Mouse (Mus musculus): Measurements from ENCODE around the gene Paox. TPM values are rescaled to one million over a fixed set of nuclear protein-coding genes. Genes with fewer than 3 reads are reported as not detected.
A peak's percentile ranks its signal among the peaks of the same experiment; 100 is the strongest.

Gene Paox
- polyA plus RNA-seq, 1 experiment from 2014 or later: 22.9 TPM

DNA sequence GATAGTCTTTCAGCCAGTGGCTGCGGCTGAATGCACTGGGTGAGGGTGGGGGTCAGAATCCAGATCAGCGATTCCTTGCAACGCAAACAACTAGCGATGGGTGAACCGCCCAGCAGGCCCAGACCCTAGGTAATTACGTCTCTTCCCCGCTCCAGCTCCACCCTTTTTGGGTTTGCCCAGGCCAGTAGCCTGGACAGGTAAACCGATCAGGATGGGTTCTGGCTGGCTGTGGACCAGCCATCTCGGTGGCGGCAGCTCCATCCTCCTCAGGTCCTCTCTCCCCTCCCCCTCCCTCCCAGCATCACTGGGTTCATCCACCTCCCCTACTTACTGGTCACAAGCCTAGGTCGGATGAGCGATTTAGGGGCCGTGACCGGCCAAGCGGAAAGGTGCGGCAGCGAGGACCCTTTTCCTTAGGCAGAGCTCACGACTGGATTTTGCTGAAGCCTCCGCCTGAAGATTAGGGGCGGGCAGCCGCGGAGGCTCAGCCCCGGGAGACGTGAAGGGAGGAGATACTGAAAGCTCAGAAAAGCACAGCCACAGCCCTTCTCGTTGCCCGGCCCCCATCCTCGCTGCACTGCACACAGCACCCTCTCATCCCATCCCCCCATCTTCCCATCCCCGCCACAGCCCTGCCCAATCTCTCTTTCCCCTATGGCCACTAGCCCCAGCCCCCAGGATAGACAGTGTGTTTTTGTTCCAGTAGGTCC is 38.8 kb downstream of the Paox start, which contains the start of gene Sprn:
Gene Sprn (minus strand): TSS at position 660 of the 710 bp plus-strand sequence.
- Histone ChIP-seq H3K36me3 (ENCODE audit: insufficient read depth, low read length) (no peaks in the 10 kb centered on the region), H3K27ac (no peak within 1 kb of the TSS), H3K9ac (ENCODE audit: low read depth, low read length) (no peak within 1 kb of the TSS), H3K9me3 (replicated peaks; ENCODE audit: low read length) (no peaks in the 10 kb centered on the region), H3K4me2 (ENCODE audit: low read length) (peak within 1 kb of the TSS; percentile 51), H3K4me3 (replicated peaks; ENCODE audit: low read depth, low read length) (peak within 1 kb of the TSS; percentile 18; the same call in 1 of the 2 replicates), H3K4me1 (replicated peaks; ENCODE audit: insufficient read depth, low read length) (no peaks in the 10 kb centered on the region; the same call in 1 of the 2 replicates), H3K27me3 (ENCODE audit: insufficient read depth, low read length) (peaks cover 4% of the 10 kb centered on the region; the same call in 1 of the 2 replicates)
- TF ChIP-seq CTCF (IDR thresholded peaks at IDR 0.05; ENCODE audit: low read depth): no peak
- ATAC-seq (replicated peaks; ENCODE audit: low FRiP score, low read depth) (0 out of 2 replicates have a peak, but pooled peaks have one; percentile 25), DNase-seq (ENCODE audit: low spot score) (no peak)
- WGBS: 3% methylated on average over 28 of the region's 28 CpGs

DNA sequence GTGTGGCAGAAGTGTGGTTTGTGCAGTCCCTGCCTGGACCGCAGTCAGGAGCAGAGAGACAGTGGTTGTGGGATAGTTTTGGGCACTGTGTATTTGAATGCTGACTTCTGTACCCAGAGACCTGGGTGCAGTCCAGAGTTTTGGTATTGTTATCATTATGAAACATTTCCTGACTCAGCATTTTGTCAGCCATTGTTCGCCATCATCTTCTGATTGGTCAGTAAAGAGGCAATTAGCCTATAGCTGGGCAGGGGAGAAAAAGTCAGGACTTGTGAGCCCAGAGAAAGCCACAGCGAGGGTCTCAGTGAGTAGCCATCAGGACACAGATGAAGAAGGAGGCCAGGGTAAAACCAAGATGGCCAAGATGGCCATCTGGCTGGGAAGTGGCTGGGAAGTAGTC is 44.8 kb downstream of the Paox start:
- Histone ChIP-seq H3K9me3 (replicated peaks; ENCODE audit: low read length) (no peaks in the 10 kb centered on the region), H3K36me3 (ENCODE audit: insufficient read depth, low read length) (no peaks in the 10 kb centered on the region), H3K4me1 (replicated peaks; ENCODE audit: insufficient read depth, low read length) (no peaks in the 10 kb centered on the region), H3K4me2 (ENCODE audit: low read length) (no peak overlapping the region), H3K27ac (no peak overlapping the region), H3K27me3 (ENCODE audit: insufficient read depth, low read length) (no peaks in the 10 kb centered on the region), H3K4me3 (replicated peaks; ENCODE audit: low read depth, low read length) (no peak overlapping the region), H3K9ac (ENCODE audit: low read depth, low read length) (no peak overlapping the region)
- no peak for TF ChIP-seq CTCF (IDR thresholded peaks at IDR 0.05; ENCODE audit: low read depth)
- 82% methylated on average over 3 of the region's 3 CpGs for WGBS
- no peak for ATAC-seq (replicated peaks; ENCODE audit: low FRiP score, low read depth)
- DNase-seq (ENCODE audit: low spot score): no peak

DNA sequence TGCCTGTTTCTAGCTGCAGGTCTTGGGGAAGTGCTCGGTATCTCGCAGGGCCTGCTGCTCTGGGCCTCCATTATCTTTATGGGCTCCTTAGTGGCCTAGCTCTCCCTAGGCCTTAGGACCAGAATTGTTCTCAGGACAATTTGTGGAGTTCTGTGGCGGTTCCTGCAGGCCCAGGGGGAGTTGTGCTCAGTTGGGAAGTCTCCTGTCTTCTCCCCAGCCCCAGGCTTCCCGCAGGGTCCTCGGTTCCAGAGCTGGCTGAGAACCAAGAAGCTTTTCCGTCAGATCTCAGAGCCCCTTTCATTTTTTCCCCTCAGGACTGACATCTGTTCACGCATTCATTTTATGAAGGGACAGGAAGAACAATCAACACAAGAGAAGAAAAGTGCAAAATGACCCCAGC is 49.1 kb downstream of the Paox start, which contains the start of gene Olfr522:
Gene Olfr522 (minus strand): TSS at position 101 of the 400 bp plus-strand sequence.
- Histone ChIP-seq H3K27me3 (ENCODE audit: insufficient read depth, low read length) (no peaks in the 10 kb centered on the region), H3K36me3 (ENCODE audit: insufficient read depth, low read length) (no peaks in the 10 kb centered on the region), H3K4me2 (ENCODE audit: low read length) (no peak within 1 kb of the TSS), H3K9me3 (replicated peaks; ENCODE audit: low read length) (no peaks in the 10 kb centered on the region; the same call in 1 of the 2 replicates), H3K9ac (ENCODE audit: low read depth, low read length) (no peak within 1 kb of the TSS), H3K27ac (no peak within 1 kb of the TSS), H3K4me1 (replicated peaks; ENCODE audit: insufficient read depth, low read length) (no peaks in the 10 kb centered on the region), H3K4me3 (replicated peaks; ENCODE audit: low read depth, low read length) (no peak within 1 kb of the TSS)
- TF ChIP-seq CTCF (IDR thresholded peaks at IDR 0.05; ENCODE audit: low read depth): no peak
- WGBS: 61% methylated on average over 7 of the region's 7 CpGs
- ATAC-seq (replicated peaks; ENCODE audit: low FRiP score, low read depth): no peak
- DNase-seq (ENCODE audit: low spot score): no peak

DNA sequence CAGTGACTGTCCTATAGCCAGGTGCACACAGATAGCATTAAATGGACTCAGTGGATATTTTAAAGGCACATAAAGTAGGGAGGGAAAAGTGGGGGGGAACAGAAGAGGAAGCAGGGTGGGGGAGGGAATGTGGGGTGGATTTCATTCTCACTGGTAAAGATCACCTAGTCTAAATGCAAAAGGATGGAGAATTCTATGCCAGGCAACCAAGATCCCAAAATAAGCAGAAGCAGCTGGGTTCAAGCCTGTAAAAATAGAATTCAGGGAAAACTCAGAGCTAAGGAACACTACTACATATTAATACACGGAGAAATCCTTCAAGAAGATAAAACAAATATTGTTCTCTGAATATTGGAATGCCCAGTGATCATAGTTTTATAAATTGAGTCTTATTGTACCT is 52.4 kb downstream of the Paox start:
- H3K27ac ChIP-seq: no peak overlapping the region
- no peaks in the 10 kb centered on the region; the same call in 1 of the 2 replicates for H3K9me3 ChIP-seq (replicated peaks; ENCODE audit: low read length)
- H3K27me3 ChIP-seq (ENCODE audit: insufficient read depth, low read length): no peaks in the 10 kb centered on the region
- no peak for TF ChIP-seq CTCF (IDR thresholded peaks at IDR 0.05; ENCODE audit: low read depth)
- H3K4me1 ChIP-seq (replicated peaks; ENCODE audit: insufficient read depth, low read length): no peaks in the 10 kb centered on the region
- no peak overlapping the region for H3K9ac ChIP-seq (ENCODE audit: low read depth, low read length)
- no peak overlapping the region for H3K4me2 ChIP-seq (ENCODE audit: low read length)
- no peak overlapping the region for H3K4me3 ChIP-seq (replicated peaks; ENCODE audit: low read depth, low read length)
- no peaks in the 10 kb centered on the region for H3K36me3 ChIP-seq (ENCODE audit: insufficient read depth, low read length)
- ATAC-seq (replicated peaks; ENCODE audit: low FRiP score, low read depth) (no peak), DNase-seq (ENCODE audit: low spot score) (no peak)
- WGBS: 86% methylated on average over 1 of the region's 1 CpGs

DNA sequence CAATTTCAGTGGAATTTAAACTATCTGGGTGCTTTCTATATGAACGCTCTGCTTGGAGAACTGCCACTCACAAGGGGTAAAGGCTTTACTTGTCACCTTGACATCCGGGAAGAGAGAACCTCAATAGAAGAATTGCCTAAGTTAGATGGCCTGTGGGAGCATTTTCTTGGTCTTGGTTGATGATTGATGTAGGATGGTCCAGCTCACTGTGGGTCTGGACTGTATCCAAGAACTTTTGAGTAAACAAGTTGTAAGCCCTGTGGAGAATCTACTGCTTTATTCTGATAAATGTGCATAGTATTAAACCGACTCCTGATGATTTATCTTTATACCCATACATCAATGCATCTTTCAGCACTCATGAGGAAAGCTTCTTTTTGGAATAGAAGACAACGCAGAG is 53.8 kb downstream of the Paox start:
- no peaks in the 10 kb centered on the region for H3K4me1 ChIP-seq (replicated peaks; ENCODE audit: insufficient read depth, low read length)
- H3K4me2 ChIP-seq (ENCODE audit: low read length): no peak overlapping the region
- no peak overlapping the region for H3K4me3 ChIP-seq (replicated peaks; ENCODE audit: low read depth, low read length)
- no peak overlapping the region for H3K9ac ChIP-seq (ENCODE audit: low read depth, low read length)
- no peaks in the 10 kb centered on the region for H3K36me3 ChIP-seq (ENCODE audit: insufficient read depth, low read length)
- H3K9me3 ChIP-seq (replicated peaks; ENCODE audit: low read length): no peaks in the 10 kb centered on the region; the same call in 1 of the 2 replicates
- WGBS: 70% methylated on average over 4 of the region's 4 CpGs
- DNase-seq (ENCODE audit: low spot score): no peak
- H3K27me3 ChIP-seq (ENCODE audit: insufficient read depth, low read length): no peaks in the 10 kb centered on the region
- H3K27ac ChIP-seq: no peak overlapping the region
- ATAC-seq (replicated peaks; ENCODE audit: low FRiP score, low read depth): no peak
- no peak for TF ChIP-seq CTCF (IDR thresholded peaks at IDR 0.05; ENCODE audit: low read depth)

DNA sequence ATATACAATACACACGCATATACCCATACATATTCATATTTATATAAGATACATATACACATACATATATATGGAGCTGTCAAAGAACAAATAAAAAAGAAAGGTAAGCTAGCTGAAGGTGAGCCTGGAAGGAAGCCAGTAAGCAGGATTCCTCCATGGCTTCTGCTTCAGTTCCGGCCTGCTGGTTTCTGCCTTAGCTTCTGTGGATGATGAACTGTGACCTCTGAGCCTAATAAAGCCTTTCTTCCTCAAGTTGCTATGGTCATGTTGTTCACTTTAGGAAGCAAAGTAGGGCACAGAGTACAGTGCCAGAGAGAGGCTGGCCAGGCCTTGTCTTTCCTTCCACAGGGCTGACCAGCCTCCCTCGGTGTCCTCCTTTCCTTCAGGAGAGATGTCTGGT is 55.3 kb downstream of the Paox start:
- H3K4me1 ChIP-seq (replicated peaks; ENCODE audit: insufficient read depth, low read length): no peaks in the 10 kb centered on the region
- no peak for TF ChIP-seq CTCF (IDR thresholded peaks at IDR 0.05; ENCODE audit: low read depth)
- 89% methylated on average over 3 of the region's 3 CpGs for WGBS
- no peaks in the 10 kb centered on the region; the same call in 1 of the 2 replicates for H3K9me3 ChIP-seq (replicated peaks; ENCODE audit: low read length)
- no peak overlapping the region for H3K4me2 ChIP-seq (ENCODE audit: low read length)
- no peaks in the 10 kb centered on the region for H3K36me3 ChIP-seq (ENCODE audit: insufficient read depth, low read length)
- no peak overlapping the region for H3K27ac ChIP-seq
- no peak for ATAC-seq (replicated peaks; ENCODE audit: low FRiP score, low read depth)
- H3K4me3 ChIP-seq (replicated peaks; ENCODE audit: low read depth, low read length): no peak overlapping the region
- H3K27me3 ChIP-seq (ENCODE audit: insufficient read depth, low read length): no peaks in the 10 kb centered on the region
- H3K9ac ChIP-seq (ENCODE audit: low read depth, low read length): no peak overlapping the region
- no peak for DNase-seq (ENCODE audit: low spot score)

All from kidney, postnatal 0 days (tissue).